Mouse (Mus musculus): ENCODE measurements around the gene Wdr92. TPM values are rescaled to one million over a fixed set of nuclear protein-coding genes. Genes with fewer than 3 reads are reported as not detected.

Wdr92 gene
- polyA plus RNA-seq, 1 experiment from 2014 or later, result 22.1 TPM

DNA sequence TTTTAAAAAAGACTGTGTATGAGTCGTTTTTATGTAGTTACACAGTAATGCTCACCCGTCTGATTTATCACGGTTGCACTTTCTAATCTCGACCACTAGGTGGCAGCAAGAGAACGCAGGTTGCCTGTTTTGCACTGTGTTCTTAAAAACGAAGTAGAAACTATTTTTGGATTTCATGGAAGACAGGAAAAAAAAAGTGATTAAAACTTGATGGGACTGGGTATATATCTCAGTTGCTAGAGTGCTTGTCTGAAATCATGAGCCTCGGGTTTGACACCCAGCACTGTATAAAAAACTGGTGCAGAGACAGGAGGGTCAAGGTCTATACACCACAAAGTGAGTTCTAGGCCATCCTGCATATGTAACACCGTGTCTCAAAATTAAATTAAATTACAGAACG is 98.1 kb downstream of the Wdr92 start:
- H3K4me1 ChIP-seq, result no peaks in the 10 kb centered on the region
- H3K36me3 ChIP-seq, result no peaks in the 10 kb centered on the region
- ATAC-seq (ENCODE audit: insufficient number of reproducible peaks, low FRiP score, low TSS enrichment, low read depth), result no peak
- H3K4me3 ChIP-seq, result no peak overlapping the region
- no peaks in the 10 kb centered on the region for H3K9me3 ChIP-seq
- no peaks in the 10 kb centered on the region; the same call in 1 of the 2 replicates for H3K27me3 ChIP-seq
- no peak overlapping the region for H3K4me2 ChIP-seq
- WGBS, result 13% methylated on average over 9 of the region's 9 CpGs
- H3K27ac ChIP-seq, result no peak overlapping the region
- H3K9ac ChIP-seq, result no peak overlapping the region

Other genes with a start within 250 kb of the Wdr92 start
- 1.3 and 1.4 TPM in 2 replicates for gene Fbxo48, start 230.7 kb upstream of the Wdr92 start, polyA plus RNA-seq (2015; fragmentation: Nextera tagmentation; extraction: Ambion mirVana)
- gene Cnrip1, start 130.5 kb upstream of the Wdr92 start, polyA plus RNA-seq (2015; fragmentation: Nextera tagmentation; extraction: Ambion mirVana), result 20.8 and 22.0 TPM in 2 replicates
- gene Plek, start 129.7 kb upstream of the Wdr92 start, polyA plus RNA-seq (2015; fragmentation: Nextera tagmentation; extraction: Ambion mirVana), result 3.4 and 3.9 TPM in 2 replicates
- gene Ppp3r1, start 22.8 kb upstream of the Wdr92 start, polyA plus RNA-seq (2015; fragmentation: Nextera tagmentation; extraction: Ambion mirVana), result 98.8 and 100 TPM in 2 replicates
- 62.3 and 63.6 TPM in 2 replicates for gene Pno1, start 29.5 kb downstream of the Wdr92 start, polyA plus RNA-seq (2015; fragmentation: Nextera tagmentation; extraction: Ambion mirVana)
- 90.7 and 93.3 TPM in 2 replicates for gene C1d, start 75.5 kb downstream of the Wdr92 start, polyA plus RNA-seq (2015; fragmentation: Nextera tagmentation; extraction: Ambion mirVana)

All from limb, embryonic 15.5 days (tissue).